Mouse (Mus musculus) hindbrain, embryonic 11.5 days (tissue): ENCODE measurements around the gene Junb. TPM values are rescaled to one million over a fixed set of nuclear protein-coding genes. Genes with fewer than 3 reads are reported as not detected.

Source experiments
- ATAC-seq: fragments of 200-750 bp; cut with Nextera tagmentation; 2 replicates; pipeline ENCODE4 v1.8.0; 2017; ENCODE audit warnings: mild to moderate bottlenecking, moderate TSS enrichment, moderate library complexity; ENCODE audit not compliant: low FRiP score
- DNase-seq: peaks from one replicate; pipeline ENCODE4 v3.0.0-alpha.2; 2015; ENCODE audit warnings: low spot score
- H3K27ac ChIP-seq: fragments of 300-500 bp; sonication (generic); 2 replicates; pipeline ENCODE4 v1.5.1; 2014; ENCODE audit warnings: mild to moderate bottlenecking, low read depth, low read length
- H3K27me3 ChIP-seq: fragments of 300-500 bp; sonication (generic); 2 replicates; pipeline ENCODE4 v1.6.1; 2014; ENCODE audit warnings: mild to moderate bottlenecking, low read length, moderate library complexity, mixed read lengths; ENCODE audit not compliant: control insufficient read depth, insufficient read depth
- H3K36me3 ChIP-seq: fragments of 300-500 bp; sonication (generic); 2 replicates; pipeline ENCODE4 v1.6.1; 2014; ENCODE audit warnings: mild to moderate bottlenecking, low read length, moderate library complexity, mixed read lengths; ENCODE audit not compliant: control insufficient read depth, insufficient read depth
- H3K4me1 ChIP-seq: fragments of 300-500 bp; sonication (generic); replicated peaks from 2 replicates; pipeline ENCODE4 v1.6.1; 2014; ENCODE audit warnings: low read length, mixed read lengths; ENCODE audit not compliant: control insufficient read depth, insufficient read depth
- H3K4me2 ChIP-seq: fragments of 300-500 bp; sonication (generic); replicated peaks from 2 replicates; pipeline ENCODE4 v1.6.1; 2014; ENCODE audit warnings: mild to moderate bottlenecking, low read depth, low read length
- H3K4me3 ChIP-seq: fragments of 300-500 bp; sonication (generic); 2 replicates; pipeline ENCODE4 v1.5.1; 2014; ENCODE audit warnings: low read depth, low read length
- H3K9ac ChIP-seq: fragments of 300-500 bp; sonication (generic); 2 replicates; pipeline ENCODE4 v1.6.1; 2014; ENCODE audit warnings: low read depth, low read length
- H3K9me3 ChIP-seq: fragments of 300-500 bp; sonication (generic); 2 replicates; pipeline ENCODE4 v1.6.1; 2016; ENCODE audit warnings: low read length; ENCODE audit not compliant: control insufficient read depth
- WGBS: fragments of 180-500 bp; shearing (Covaris S2); extraction: QIAGEN DNeasy Blood & Tissue Kit; methylation state at CpG from one replicate; pipeline ENCODE4 v1.1.7; 2014; 5-methylcytosine and 5-hydroxymethylcytosine counted together
- polyA plus RNA-seq: library from polyadenylated mRNA; unstranded; fragments of >200 nt; fragmentation: Nextera tagmentation; extraction: Ambion mirVana; gene quantifications from 2 replicates; pipeline ENCODE4 v1.2.1, GENCODE M21; 2014

Gene Junb
- polyA plus RNA-seq, 1 experiment from 2014 or later: 6.2 TPM

DNA sequence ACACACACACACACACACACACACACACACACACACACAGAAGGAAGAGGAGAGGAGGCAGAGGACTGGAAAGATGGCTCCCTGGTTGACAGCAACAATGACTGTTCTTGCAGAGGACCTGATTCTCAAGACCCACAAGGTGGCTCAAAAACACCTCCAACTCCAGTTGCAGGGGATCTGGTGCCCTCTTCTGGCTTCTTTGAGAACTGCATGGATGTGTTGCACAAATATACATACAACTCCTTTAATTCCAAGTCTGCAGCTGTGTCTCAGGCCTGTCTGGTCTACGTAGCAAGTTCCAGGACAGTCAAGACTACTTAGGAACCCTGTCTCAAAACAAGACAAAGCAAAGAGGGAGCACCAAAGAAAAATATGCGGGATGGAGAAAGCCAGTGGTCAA is 21.8 kb downstream of the Junb start:
- H3K4me2 ChIP-seq: no peak overlapping the region
- ATAC-seq (no peak), DNase-seq (peak; percentile 84)
- no peaks in the 10 kb centered on the region for H3K9me3 ChIP-seq
- peaks cover 6% of the 10 kb centered on the region for H3K27me3 ChIP-seq
- no peak overlapping the region for H3K4me3 ChIP-seq
- H3K36me3 ChIP-seq: no peaks in the 10 kb centered on the region
- no peak overlapping the region for H3K9ac ChIP-seq
- no peaks in the 10 kb centered on the region for H3K4me1 ChIP-seq
- WGBS: 40% methylated on average over 2 of the region's 2 CpGs
- no peak overlapping the region for H3K27ac ChIP-seq

DNA sequence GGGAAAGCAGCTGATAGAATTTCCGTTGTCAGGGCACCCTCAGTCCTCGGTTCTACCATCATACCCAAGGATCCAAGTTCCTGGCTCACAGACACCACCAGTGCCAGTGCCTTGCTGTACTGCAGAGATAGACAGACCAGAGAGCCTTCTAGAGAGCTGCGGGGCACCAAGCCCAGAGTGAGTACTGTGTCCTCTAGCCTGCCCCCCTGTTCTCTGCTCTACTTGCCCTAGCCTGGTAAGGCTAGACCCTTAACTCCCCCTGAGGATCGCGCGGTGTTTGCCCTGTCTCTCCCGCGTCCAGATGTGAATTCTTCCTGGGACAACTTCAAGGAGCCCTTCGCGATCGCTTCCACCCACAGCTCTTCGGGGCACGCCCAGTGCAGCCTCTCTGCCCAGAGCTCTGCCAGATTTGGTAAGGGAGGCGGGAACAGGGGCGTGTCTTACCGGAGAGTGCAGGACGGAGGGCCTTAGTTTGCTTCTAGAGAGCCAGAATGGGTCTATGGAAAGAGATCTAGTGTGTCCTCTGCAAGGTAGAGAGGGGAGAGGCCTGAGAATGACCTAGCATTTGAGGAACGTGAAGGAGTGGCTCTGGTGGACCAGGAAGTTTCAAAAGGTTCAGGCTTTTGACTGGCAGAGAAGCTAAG is 25.8 kb downstream of the Junb start:
- no peak for DNase-seq

DNA sequence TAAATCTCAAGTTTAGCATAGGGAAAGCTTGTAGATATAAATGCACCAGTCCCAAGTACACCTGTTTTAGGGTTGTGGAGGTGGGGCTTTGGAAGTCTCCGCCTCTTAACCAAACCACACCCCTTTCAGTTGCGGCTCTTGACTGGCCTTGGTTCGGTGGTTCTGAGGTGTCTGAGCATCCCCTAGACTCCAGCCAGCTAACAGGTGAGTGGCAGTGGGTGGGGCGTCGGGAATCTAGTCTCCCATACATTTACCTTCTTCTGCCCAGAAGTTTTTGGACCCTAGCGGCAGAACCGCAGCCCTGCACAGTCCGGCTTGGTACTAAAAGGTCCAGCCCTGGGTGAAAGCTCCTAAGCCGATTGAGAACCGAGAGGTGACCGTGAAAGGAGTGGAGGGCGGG is 28.8 kb downstream of the Junb start:
- ATAC-seq (no peak), DNase-seq (no peak)
- H3K27ac ChIP-seq: no peak overlapping the region
- WGBS: 24% methylated on average over 12 of the region's 12 CpGs
- peaks cover 5% of the 10 kb centered on the region; the same call in 1 of the 2 replicates for H3K4me1 ChIP-seq
- no peak overlapping the region for H3K4me3 ChIP-seq
- no peak overlapping the region for H3K4me2 ChIP-seq
- H3K36me3 ChIP-seq: no peaks in the 10 kb centered on the region
- peaks cover 49% of the 10 kb centered on the region for H3K27me3 ChIP-seq
- H3K9ac ChIP-seq: no peak overlapping the region
- no peaks in the 10 kb centered on the region for H3K9me3 ChIP-seq

More for the DNA sequence above, 25.8 kb downstream of the Junb start:
- Histone ChIP-seq H3K4me2 (no peak overlapping the region), H3K9me3 (no peaks in the 10 kb centered on the region), H3K4me3 (no peak overlapping the region), H3K36me3 (no peaks in the 10 kb centered on the region), H3K27me3 (peaks cover 24% of the 10 kb centered on the region), H3K9ac (no peak overlapping the region), H3K4me1 (no peaks in the 10 kb centered on the region), H3K27ac (no peak overlapping the region)
- WGBS: 9% methylated on average over 18 of the region's 18 CpGs
- ATAC-seq: no peak

DNA sequence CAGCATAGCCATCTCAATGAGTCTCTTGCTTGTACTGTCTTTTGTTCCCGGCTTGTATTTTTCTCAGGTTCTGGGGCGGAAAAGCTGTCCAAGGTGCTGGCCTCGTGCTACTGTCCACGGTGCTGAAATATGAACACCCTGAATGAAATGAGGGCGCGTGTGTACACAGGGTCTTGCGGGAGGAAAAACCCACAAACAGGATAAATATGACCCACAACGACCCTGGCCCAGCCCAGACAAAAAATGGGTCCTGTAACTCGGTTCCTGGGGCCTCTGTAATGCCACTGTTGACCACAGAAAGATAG is 31.3 kb downstream of the Junb start:
- no peak overlapping the region for H3K4me3 ChIP-seq
- 14% methylated on average over 9 of the region's 9 CpGs for WGBS
- peaks cover 5% of the 10 kb centered on the region; the same call in 1 of the 2 replicates for H3K4me1 ChIP-seq
- ATAC-seq (no peak), DNase-seq (peak; percentile 71)
- no peak overlapping the region for H3K27ac ChIP-seq
- no peaks in the 10 kb centered on the region for H3K9me3 ChIP-seq
- no peak overlapping the region for H3K9ac ChIP-seq
- no peak overlapping the region for H3K4me2 ChIP-seq
- H3K27me3 ChIP-seq: peaks cover 47% of the 10 kb centered on the region
- no peaks in the 10 kb centered on the region for H3K36me3 ChIP-seq

DNA sequence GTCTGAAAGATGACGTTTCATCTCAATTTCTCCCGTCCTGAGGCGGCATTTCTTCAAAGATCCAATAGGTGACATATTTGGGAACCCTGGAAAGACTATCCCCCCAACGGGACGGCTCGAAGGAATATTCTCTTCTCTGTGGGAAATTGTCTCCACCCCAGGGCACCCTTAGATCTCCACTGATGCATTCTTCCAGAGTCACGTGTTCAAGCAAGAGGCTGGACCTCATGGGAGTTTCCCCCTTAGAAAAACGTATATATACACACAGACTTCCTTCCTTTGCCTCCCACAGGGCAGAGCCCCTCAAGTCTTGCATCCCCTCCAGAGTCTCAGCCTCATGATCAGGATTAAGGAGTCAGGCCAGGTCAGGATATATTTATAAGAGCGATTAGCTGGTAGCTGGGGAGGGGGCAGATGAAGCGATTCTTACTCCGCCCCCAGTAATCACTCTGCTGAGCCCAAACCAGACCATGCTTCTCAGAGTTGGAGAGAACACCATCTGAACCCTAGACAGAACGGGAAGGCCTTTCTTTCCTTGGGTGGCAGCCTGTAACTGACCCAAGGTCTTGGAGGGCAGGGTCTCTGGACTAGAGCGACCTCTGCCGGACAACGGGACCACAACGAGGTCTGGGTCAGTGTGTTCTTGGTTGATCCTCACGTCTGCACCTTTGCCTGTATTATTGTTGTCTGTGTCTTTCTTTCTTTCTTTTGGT is 31.8 kb downstream of the Junb start, which contains the start of gene Rtbdn:
Gene Rtbdn, plus strand, starts transcription at position 464 of the 713 bp plus-strand sequence.
- peak within 1 kb of the TSS; percentile 91 for H3K4me2 ChIP-seq
- 6% methylated on average over 17 of the region's 17 CpGs for WGBS
- peaks cover 47% of the 10 kb centered on the region for H3K27me3 ChIP-seq
- H3K9me3 ChIP-seq: no peaks in the 10 kb centered on the region
- H3K36me3 ChIP-seq: no peaks in the 10 kb centered on the region
- peak within 1 kb of the TSS; percentile 59 for H3K4me3 ChIP-seq
- ATAC-seq: no peak
- peak within 1 kb of the TSS; percentile 59 for H3K9ac ChIP-seq
- peak; percentile 68 for DNase-seq
- 0 out of 2 replicates have a peak within 1 kb of the TSS, but pooled peaks have one; percentile 42 for H3K27ac ChIP-seq
- peaks cover 5% of the 10 kb centered on the region; the same call in 1 of the 2 replicates for H3K4me1 ChIP-seq

DNA sequence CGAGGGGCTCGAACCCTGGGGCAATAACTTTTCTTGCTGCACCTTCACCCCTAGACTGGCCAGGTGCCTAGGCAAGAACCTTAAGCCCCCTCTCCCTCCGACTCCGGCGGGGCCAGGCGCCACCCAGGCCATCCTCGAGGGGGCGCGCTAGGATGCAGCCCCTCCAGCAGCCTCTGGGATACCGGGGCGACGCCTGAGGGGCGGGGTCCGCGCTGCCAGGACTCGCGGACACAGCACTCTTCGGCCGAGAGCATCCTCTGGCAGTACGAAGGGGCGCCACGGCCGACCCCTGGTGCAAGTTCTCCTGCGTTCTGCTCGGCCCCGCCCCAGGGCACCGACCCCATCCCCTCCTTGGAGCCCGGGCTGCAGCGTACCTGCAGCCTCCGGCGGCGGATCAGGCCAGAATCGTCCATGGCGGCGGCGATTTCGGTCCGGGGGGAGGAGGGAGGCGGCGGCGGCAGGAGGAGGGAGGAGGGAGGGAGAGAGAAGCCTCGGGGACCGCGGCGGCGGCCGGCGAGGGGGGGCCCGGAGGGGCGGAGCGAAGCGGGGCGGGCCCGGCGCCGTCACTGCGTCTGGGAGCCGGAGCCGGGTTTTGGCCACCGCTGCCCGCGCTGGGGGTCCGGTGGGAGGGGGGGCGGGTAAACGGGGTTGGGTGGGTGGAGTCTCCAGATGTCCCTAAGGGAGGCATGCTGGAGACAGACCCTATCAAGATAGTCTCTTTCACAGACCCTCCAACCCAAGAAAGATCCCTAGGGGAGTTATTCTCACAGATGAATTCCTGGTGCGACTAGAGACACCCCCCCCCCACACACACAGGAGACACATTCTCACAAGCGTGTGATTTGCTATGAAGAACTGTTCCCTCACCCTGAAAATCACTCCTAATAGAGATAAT is 32.6 kb downstream of the Junb start:
- Histone ChIP-seq H3K27ac (0 out of 2 replicates have a peak overlapping the region, but pooled peaks have one; percentile 42), H3K27me3 (peaks cover 45% of the 10 kb centered on the region)
- peak; percentile 71 for ATAC-seq

DNA sequence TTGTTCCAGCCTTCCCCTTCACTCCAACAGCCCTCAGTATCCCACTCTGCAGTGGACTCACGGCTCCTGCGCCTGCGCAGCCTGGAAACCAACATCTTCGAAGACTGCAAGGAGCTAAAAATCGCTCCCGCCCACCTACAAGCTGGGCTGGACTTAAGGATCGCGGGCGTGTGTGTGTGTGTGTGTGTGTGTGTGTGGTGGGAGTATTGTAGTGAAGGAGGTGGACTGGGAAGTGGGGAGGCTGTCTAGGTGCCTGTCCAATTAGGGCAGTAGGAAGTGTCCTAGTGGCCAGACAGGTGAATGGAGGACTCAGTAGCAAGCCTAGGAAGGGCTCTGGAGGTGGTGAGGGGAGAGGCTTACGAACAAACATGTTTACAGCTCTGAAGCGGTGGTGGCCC is 33.3 kb downstream of the Junb start:
- H3K4me3 ChIP-seq: peak overlapping the region; percentile 59
- DNase-seq (peak; percentile 46), ATAC-seq (peak; percentile 58)
- peak overlapping the region; percentile 91 for H3K4me2 ChIP-seq
- no peak overlapping the region for H3K27ac ChIP-seq
- H3K9me3 ChIP-seq: no peaks in the 10 kb centered on the region
- no peaks in the 10 kb centered on the region for H3K36me3 ChIP-seq
- H3K27me3 ChIP-seq: peaks cover 39% of the 10 kb centered on the region
- H3K9ac ChIP-seq: no peak overlapping the region
- 2% methylated on average over 11 of the region's 11 CpGs for WGBS
- H3K4me1 ChIP-seq: peaks cover 5% of the 10 kb centered on the region; the same call in 1 of the 2 replicates

More for the DNA sequence above, 32.6 kb downstream of the Junb start:
- H3K4me3 ChIP-seq: peak overlapping the region; percentile 59
- H3K36me3 ChIP-seq: no peaks in the 10 kb centered on the region
- WGBS: 1% methylated on average over 36 of the region's 67 CpGs
- no peaks in the 10 kb centered on the region for H3K9me3 ChIP-seq
- H3K4me1 ChIP-seq: peaks cover 5% of the 10 kb centered on the region; the same call in 1 of the 2 replicates
- peak overlapping the region; percentile 59 for H3K9ac ChIP-seq
- peak overlapping the region; percentile 91 for H3K4me2 ChIP-seq
- DNase-seq: peak; percentile 81

DNA sequence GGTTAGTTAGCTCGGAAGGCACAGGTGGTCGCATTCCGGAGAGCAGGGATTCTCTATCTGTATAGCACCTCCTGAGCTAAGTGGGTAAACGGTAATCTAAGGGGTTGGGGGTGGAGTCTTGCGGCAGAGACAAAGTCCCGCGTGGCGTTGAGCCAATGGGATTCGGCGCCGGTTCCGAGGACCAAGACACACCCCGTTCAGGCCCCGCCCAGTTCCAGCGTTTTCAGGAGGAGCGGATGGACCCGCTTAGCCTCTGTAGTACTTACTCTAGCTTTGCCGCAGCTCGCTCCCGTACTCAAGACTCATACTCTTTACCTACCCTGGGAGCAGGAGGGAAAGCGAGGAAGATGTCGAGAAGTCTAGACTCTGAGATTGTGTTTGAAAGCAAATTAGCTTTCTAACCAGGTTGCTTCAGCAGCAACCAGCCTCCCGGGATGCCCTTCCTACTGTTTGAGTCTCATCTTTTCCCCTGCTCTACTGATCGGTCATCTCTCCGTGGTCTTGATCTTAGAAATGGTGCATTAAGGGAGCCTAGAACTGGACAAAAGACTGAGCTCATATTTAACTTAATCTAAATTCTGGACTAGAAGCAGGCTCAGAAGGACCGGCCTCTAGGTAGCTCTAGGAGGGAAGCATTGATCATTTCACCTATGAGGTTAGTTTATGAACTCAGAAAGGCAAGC is 33.9 kb downstream of the Junb start:
- no peaks in the 10 kb centered on the region for H3K9me3 ChIP-seq
- H3K4me3 ChIP-seq: no peak overlapping the region
- DNase-seq (peak; percentile 78), ATAC-seq (peak; percentile 62)
- H3K4me2 ChIP-seq: peak overlapping the region; percentile 3; the same call in 1 of the 2 replicates
- no peak overlapping the region for H3K9ac ChIP-seq
- WGBS: 2% methylated on average over 26 of the region's 26 CpGs
- H3K27me3 ChIP-seq: peaks cover 35% of the 10 kb centered on the region
- H3K4me1 ChIP-seq: peaks cover 5% of the 10 kb centered on the region; the same call in 1 of the 2 replicates
- H3K36me3 ChIP-seq: no peaks in the 10 kb centered on the region
- H3K27ac ChIP-seq: no peak overlapping the region
